Mouse (Mus musculus) gonadal fat pad, adult 2 months (tissue): Measurements from ENCODE around the gene Pip4k2b. TPM values are rescaled to one million over a fixed set of nuclear protein-coding genes. Genes with fewer than 3 reads are reported as not detected.

Experiments
- DNase-seq: peaks from one replicate; pipeline ENCODE4 v3.0.0-alpha.2; 2012; ENCODE audit warnings: low read depth
- polyA plus RNA-seq: library from polyadenylated mRNA; depleted of rRNA; stranded (reverse); fragments of >200 nt; gene quantifications from 2 replicates; pipeline ENCODE4 v1.2.3, GENCODE M21; 2012

Pip4k2b gene
- polyA plus RNA-seq, 1 experiment, result 16.5 TPM

- no peak for DNase-seq
Measured at GRCm38 (mm10) chr11:97694921-97695711, 49.4 kb downstream of the Pip4k2b start.

- no peak for DNase-seq
Measured at GRCm38 (mm10) chr11:97694435-97694834, 50.1 kb downstream of the Pip4k2b start.

- DNase-seq, result no peak
Measured at GRCm38 (mm10) chr11:97689861-97690260, 54.6 kb downstream of the Pip4k2b start.

- DNase-seq, result no peak
Measured at GRCm38 (mm10) chr11:97687061-97687460, 57.4 kb downstream of the Pip4k2b start.

- DNase-seq, result no peak
Measured at GRCm38 (mm10) chr11:97686322-97686908, 58.1 kb downstream of the Pip4k2b start.

GRCm38 (mm10) chr11:97685613-97686321, 58.7 kb downstream of the Pip4k2b start, which contains the start of gene Cisd3:
Gene Cisd3 (plus strand): TSS chr11:97685826.
- DNase-seq, result no peak

- no peak for DNase-seq
Measured at GRCm38 (mm10) chr11:97684766-97685165, 59.7 kb downstream of the Pip4k2b start.

GRCm38 (mm10) chr11:97684063-97684680, 60.3 kb downstream of the Pip4k2b start:
- no peak for DNase-seq

GRCm38 (mm10) chr11:97682504-97683055, 61.9 kb downstream of the Pip4k2b start:
- no peak for DNase-seq

- DNase-seq, result no peak
Measured at GRCm38 (mm10) chr11:97680430-97680829, 64.1 kb downstream of the Pip4k2b start.

- DNase-seq, result no peak
Measured at GRCm38 (mm10) chr11:97678301-97678700, 66.2 kb downstream of the Pip4k2b start.

GRCm38 (mm10) chr11:97677842-97678241, 66.7 kb downstream of the Pip4k2b start:
- DNase-seq, result no peak

GRCm38 (mm10) chr11:97677381-97677780, 67.1 kb downstream of the Pip4k2b start:
- DNase-seq, result no peak

- no peak for DNase-seq
Measured at GRCm38 (mm10) chr11:97676050-97676754, 68.3 kb downstream of the Pip4k2b start.

- DNase-seq, result no peak
Measured at GRCm38 (mm10) chr11:97673148-97673547, 71.4 kb downstream of the Pip4k2b start.

- no peak for DNase-seq
Measured at GRCm38 (mm10) chr11:97671177-97671527, 73.4 kb downstream of the Pip4k2b start.

- DNase-seq, result no peak
Measured at GRCm38 (mm10) chr11:97670234-97671176, 74.0 kb downstream of the Pip4k2b start.

GRCm38 (mm10) chr11:97669829-97670228, 74.7 kb downstream of the Pip4k2b start:
- no peak for DNase-seq

- DNase-seq, result no peak
Measured at GRCm38 (mm10) chr11:97669268-97669667, 75.2 kb downstream of the Pip4k2b start.

- no peak for DNase-seq
Measured at GRCm38 (mm10) chr11:97668160-97668559, 76.3 kb downstream of the Pip4k2b start.
